Comparison of ENCODE assay signal across 7 mouse cellular contexts in genomic region chr16:90709711-90710289, GRCm38 (mm10). TPM values are rescaled to one million over a fixed set of nuclear protein-coding genes. Genes with fewer than 3 reads are reported as not detected.
DNase-seq lines count a peak whose midpoint lies in the region.

No protein-coding gene starts in this region.

- peak; percentile 81 for DNase-seq in adrenal gland, postnatal 10 days
- peak; percentile 94 to 96 for DNase-seq in cerebellum, postnatal 10 days
- DNase-seq in frontal cortex, postnatal 36 days (ENCODE audit: low spot score in 2 of 2): peak; percentile 71 to 89
- DNase-seq in kidney, adult 9 months: peak; percentile 45
- peak; percentile 59 to 70 for DNase-seq in lung, adult 18-20 months
- DNase-seq in retina, embryonic 14.5 days (ENCODE audit: low spot score): peak; percentile 86
- no peak for DNase-seq in spleen, postnatal 4 days (ENCODE audit: low spot score in 2 of 2)

RNA-seq across cellular contexts. Expression of gene Mis18a, which starts 17.4 kb away (rescaled TPM):
- total RNA-seq in adrenal gland, postnatal 10 days (2021): 10 to 100 TPM in 1 of 2 experiments, 1 to 10 TPM in 1; 8.8 to 10.6 TPM

RNA-seq across cellular contexts. Expression of gene Mrap, which starts 28.2 kb away (rescaled TPM):
- 100 to 1,000 TPM; 218 to 374 TPM for total RNA-seq in adrenal gland, postnatal 10 days (2021)

Comparison
In these comparisons a context has a peak if more than half of its experiments do, and no peak if none do; other contexts are left out.
1. DNase-seq: peak in adrenal gland, postnatal 10 days (single experiment), cerebellum, postnatal 10 days (2 of 2), frontal cortex, postnatal 36 days (2 of 2), kidney, adult 9 months (single experiment), lung, adult 18-20 months (2 of 2) and retina, embryonic 14.5 days (single experiment); none in spleen, postnatal 4 days (0 of 2).